Mouse (Mus musculus): Measurements from ENCODE around the gene Mycbpap.
A peak's percentile ranks its signal among the peaks of the same experiment; 100 is the strongest.

- TF ChIP-seq CTCF (IDR thresholded peaks at IDR 0.05; ENCODE audit: low read depth) (peak; percentile 26), EP300 (optimal IDR thresholded peaks at IDR 0.05) (no peak)
These were observed 49.6 kb downstream of the Mycbpap start for GRCm38 (mm10) chr11:94471740-94472584.
